In genomic region chr9:40116645-40117286, GRCm38 (mm10) we compare ENCODE assay signal across 10 mouse cellular contexts. TPM values are rescaled to one million over a fixed set of nuclear protein-coding genes. Genes with fewer than 3 reads are reported as not detected.
DNase-seq lines count a peak whose midpoint lies in the region; ATAC-seq and TF ChIP-seq lines count a peak whose summit lies in the region.
"Had no signal": no experiment of that assay in that cellular context is flagged by ENCODE, and none has a peak within 500 bp of the region (broad histone marks: within the 10 kb centered on the region; RNA-seq: fewer than 3 reads in every experiment).

No protein-coding gene starts in this region.

- H3K4me3 ChIP-seq in kidney, adult 2 months (ENCODE audit: insufficient read depth, low read depth, low read length): no peak overlapping the region
- H3K4me3 ChIP-seq in layer of hippocampus, adult 2 months: no peak overlapping the region
- no peak overlapping the region for H3K4me3 ChIP-seq in forebrain, embryonic 12.5 days (replicated peaks)

- ATAC-seq in forebrain, embryonic 12.5 days (ENCODE audit: low FRiP score): no peak

- no peak for TF ChIP-seq CTCF in kidney, adult 2 months (conservative IDR thresholded peaks at IDR 0.05; ENCODE audit: insufficient read depth, insufficient read length, low read depth, low read length)
- TF ChIP-seq CTCF in layer of hippocampus, adult 2 months (conservative IDR thresholded peaks at IDR 0.05): no peak

- no peaks in the 10 kb centered on the region for H3K36me3 ChIP-seq in kidney, adult 2 months (ENCODE audit: control insufficient read depth, insufficient read depth, low read length)
- no peaks in the 10 kb centered on the region for H3K36me3 ChIP-seq in forebrain, embryonic 12.5 days (replicated peaks)

- no peaks in the 10 kb centered on the region for H3K4me1 ChIP-seq in kidney, adult 2 months (ENCODE audit: control insufficient read depth, insufficient read depth, low read length)
- H3K4me1 ChIP-seq in forebrain, embryonic 12.5 days: no peaks in the 10 kb centered on the region

- DNase-seq in left cerebral cortex, adult 18-20 months (ENCODE audit: low spot score in 2 of 2): peak; percentile 32 to 41
- DNase-seq in left cerebral cortex, postnatal 4 days: no peak
- DNase-seq in frontal cortex, postnatal 14 days (ENCODE audit: low spot score in 2 of 2): peak; percentile 8 to 11
- DNase-seq in kidney, adult 2 months: peak; percentile 29
- peak; percentile 70 for DNase-seq in lung, postnatal 36 days
- DNase-seq in layer of hippocampus, adult 2 months (ENCODE audit: low spot score in 2 of 2): no peak
- DNase-seq in spleen, adult 18-20 months: no peak

- no peak overlapping the region for H3K9ac ChIP-seq in forebrain, embryonic 12.5 days

- no peaks in the 10 kb centered on the region for H3K27me3 ChIP-seq in kidney, adult 2 months (replicated peaks; ENCODE audit: control insufficient read depth, insufficient read depth, low read length)
- no peaks in the 10 kb centered on the region for H3K27me3 ChIP-seq in forebrain, embryonic 12.5 days

- 44% methylated on average over 10 of the region's 10 CpGs for WGBS in kidney, adult 2 months
- WGBS in forebrain, embryonic 12.5 days: 75% methylated on average over 10 of the region's 10 CpGs

- no peak overlapping the region for H3K27ac ChIP-seq in kidney, adult 2 months (ENCODE audit: insufficient read depth, low read depth, low read length)
- no peak overlapping the region for H3K27ac ChIP-seq in layer of hippocampus, adult 2 months
- H3K27ac ChIP-seq in forebrain, embryonic 12.5 days: no peak overlapping the region

- H3K9me3 ChIP-seq in forebrain, embryonic 12.5 days: no peaks in the 10 kb centered on the region

- intact Hi-C loops in left cerebral cortex, postnatal 4 days (cut with DNase I): no loop called here

- TF ChIP-seq POLR2A in kidney, adult 2 months (IDR thresholded peaks at IDR 0.05; ENCODE audit: low read depth, low read length): no peak

- H3K4me2 ChIP-seq in forebrain, embryonic 12.5 days: no peak overlapping the region

RNA-seq across cellular contexts. Expression of gene Olfr984, which starts 2.8 kb away (rescaled TPM):
- not detected for total RNA-seq in left cerebral cortex, adult 18-20 months (2021)
- not detected for total RNA-seq in left cerebral cortex, postnatal 4 days (2021)
- not detected in 2 replicates for polyA plus RNA-seq in kidney, adult 2 months (2012; rRNA removed)
- total RNA-seq in layer of hippocampus, adult 2 months (2021): not detected
- not detected in 2 replicates for polyA plus RNA-seq in forebrain, embryonic 12.5 days (2016; fragmentation: Nextera tagmentation; extraction: Ambion mirVana)
- polyA plus RNA-seq: gonadal fat pad, adult 2 months; small intestine, adult 2 months had no signal

RNA-seq across cellular contexts. Expression of gene Olfr985, which starts 13.2 kb away (rescaled TPM):
- total RNA-seq in left cerebral cortex, adult 18-20 months (2021): not detected
- total RNA-seq in left cerebral cortex, postnatal 4 days (2021): not detected
- polyA plus RNA-seq in kidney, adult 2 months (2012; rRNA removed): not detected in 2 replicates
- not detected for total RNA-seq in layer of hippocampus, adult 2 months (2021)
- not detected in 2 replicates for polyA plus RNA-seq in forebrain, embryonic 12.5 days (2016; fragmentation: Nextera tagmentation; extraction: Ambion mirVana)
- polyA plus RNA-seq: gonadal fat pad, adult 2 months; small intestine, adult 2 months had no signal

RNA-seq across cellular contexts. Expression of gene Olfr983, which starts 23.4 kb away (rescaled TPM):
- total RNA-seq in left cerebral cortex, adult 18-20 months (2021): not detected
- not detected for total RNA-seq in left cerebral cortex, postnatal 4 days (2021)
- polyA plus RNA-seq in kidney, adult 2 months (2012; rRNA removed): not detected in 2 replicates
- total RNA-seq in layer of hippocampus, adult 2 months (2021): not detected
- polyA plus RNA-seq in forebrain, embryonic 12.5 days (2016; fragmentation: Nextera tagmentation; extraction: Ambion mirVana): not detected in 2 replicates
- polyA plus RNA-seq: gonadal fat pad, adult 2 months; small intestine, adult 2 months had no signal

RNA-seq across cellular contexts. Expression of gene Tmem225, which starts 31.2 kb away (rescaled TPM):
- not detected for total RNA-seq in left cerebral cortex, adult 18-20 months (2021)
- not detected for total RNA-seq in left cerebral cortex, postnatal 4 days (2021)
- not detected in 2 replicates for polyA plus RNA-seq in kidney, adult 2 months (2012; rRNA removed)
- not detected for total RNA-seq in layer of hippocampus, adult 2 months (2021)
- not detected in 2 replicates for polyA plus RNA-seq in forebrain, embryonic 12.5 days (2016; fragmentation: Nextera tagmentation; extraction: Ambion mirVana)
- polyA plus RNA-seq: gonadal fat pad, adult 2 months; small intestine, adult 2 months had no signal

RNA-seq across cellular contexts. Expression of gene Olfr982, which starts 43.1 kb away (rescaled TPM):
- total RNA-seq in left cerebral cortex, adult 18-20 months (2021): not detected
- not detected for total RNA-seq in left cerebral cortex, postnatal 4 days (2021)
- not detected in 2 replicates for polyA plus RNA-seq in kidney, adult 2 months (2012; rRNA removed)
- not detected for total RNA-seq in layer of hippocampus, adult 2 months (2021)
- polyA plus RNA-seq in forebrain, embryonic 12.5 days (2016; fragmentation: Nextera tagmentation; extraction: Ambion mirVana): not detected in 2 replicates
- polyA plus RNA-seq: gonadal fat pad, adult 2 months; small intestine, adult 2 months had no signal

Comparison
In these comparisons a context has a peak if more than half of its experiments do, and no peak if none do; other contexts are left out.
1. DNase-seq: peak in left cerebral cortex, adult 18-20 months (2 of 2), frontal cortex, postnatal 14 days (2 of 2), kidney, adult 2 months (single experiment) and lung, postnatal 36 days (single experiment); none in left cerebral cortex, postnatal 4 days (single experiment), layer of hippocampus, adult 2 months (0 of 2) and spleen, adult 18-20 months (0 of 2).